Mouse (Mus musculus) adrenal gland, postnatal 25 days (tissue): ENCODE results near the gene Tnpo2. TPM values are rescaled to one million over a fixed set of nuclear protein-coding genes. Genes with fewer than 3 reads are reported as not detected.
A peak's percentile ranks its signal among the peaks of the same experiment; 100 is the strongest.
"Not testable (repeated sequence)": the region's sequence is repeated elsewhere in the genome, so short reads cannot be mapped to it uniquely, and the experiment has no call there.

Experiments used
- DNase-seq: peaks from one replicate; pipeline ENCODE4 v3.0.0; 2021; ENCODE audit warnings: mixed read lengths
- total RNA-seq: library from RNA; stranded (reverse); gene quantifications from 2 replicates; pipeline ENCODE4 v1.2.3, GENCODE M21; 2021

Gene Tnpo2
- total RNA-seq, 1 experiment from 2014 or later, result 78.3 TPM

- DNase-seq, result no peak
Measured at GRCm38 (mm10) chr8:85073041-85073612, 36.4 kb downstream of the Tnpo2 start.

- no peak for DNase-seq
Measured at GRCm38 (mm10) chr8:85074167-85074566, 37.5 kb downstream of the Tnpo2 start.

GRCm38 (mm10) chr8:85074617-85075016 is 37.9 kb downstream of the Tnpo2 start:
- DNase-seq, result no peak

GRCm38 (mm10) chr8:85076001-85076400 is 39.3 kb downstream of the Tnpo2 start:
- peak; percentile 45 for DNase-seq

GRCm38 (mm10) chr8:85076993-85077392 is 40.3 kb downstream of the Tnpo2 start:
- DNase-seq, result peak; percentile 72

- DNase-seq, result no peak
Measured at GRCm38 (mm10) chr8:85080214-85080531, 43.5 kb downstream of the Tnpo2 start.

GRCm38 (mm10) chr8:85080532-85081215 is 44.0 kb downstream of the Tnpo2 start, which contains the start of gene Wdr83os:
Gene Wdr83os (plus strand): TSS chr8:85080740.
- peak; percentile 41 for DNase-seq

- DNase-seq, result no peak
Measured at GRCm38 (mm10) chr8:85081216-85081555, 44.5 kb downstream of the Tnpo2 start, which contains the start of gene Wdr83. Gene Wdr83 (minus strand): TSS chr8:85081306.

GRCm38 (mm10) chr8:85082169-85082568 is 45.5 kb downstream of the Tnpo2 start:
- DNase-seq, result not testable (repeated sequence)

GRCm38 (mm10) chr8:85083108-85083813 is 46.5 kb downstream of the Tnpo2 start, which contains the start of gene Man2b1:
Gene Man2b1 (plus strand): TSS chr8:85083270.
- peak; percentile 89 for DNase-seq

GRCm38 (mm10) chr8:85084633-85085032 is 47.9 kb downstream of the Tnpo2 start:
- DNase-seq, result no peak

GRCm38 (mm10) chr8:85086238-85086637 is 49.5 kb downstream of the Tnpo2 start:
- no peak for DNase-seq

- no peak for DNase-seq
Measured at GRCm38 (mm10) chr8:85088771-85089170, 52.1 kb downstream of the Tnpo2 start.

GRCm38 (mm10) chr8:85090856-85091255 is 54.1 kb downstream of the Tnpo2 start:
- DNase-seq, result no peak

GRCm38 (mm10) chr8:85091526-85092090 is 54.9 kb downstream of the Tnpo2 start:
- DNase-seq, result no peak

- no peak for DNase-seq
Measured at GRCm38 (mm10) chr8:85095051-85095450, 58.3 kb downstream of the Tnpo2 start.

- DNase-seq, result no peak
Measured at GRCm38 (mm10) chr8:85095566-85095965, 58.9 kb downstream of the Tnpo2 start.

- no peak for DNase-seq
Measured at GRCm38 (mm10) chr8:85096196-85096595, 59.5 kb downstream of the Tnpo2 start.

- DNase-seq, result no peak
Measured at GRCm38 (mm10) chr8:85096850-85097249, 60.1 kb downstream of the Tnpo2 start.

- DNase-seq, result no peak
Measured at GRCm38 (mm10) chr8:85100076-85100665, 63.5 kb downstream of the Tnpo2 start.
